Mouse (Mus musculus): ENCODE measurements around the gene Hs3st2.

GRCm38 (mm10) chr7:121533639-121534038 is 142.0 kb downstream of the Hs3st2 start:
- TF ChIP-seq POLR2A (IDR thresholded peaks at IDR 0.05; ENCODE audit: extremely low read depth, insufficient read depth, low read length): no peak
- TF ChIP-seq CTCF (IDR thresholded peaks at IDR 0.05; ENCODE audit: extremely low read depth, insufficient read depth, low read length): no peak
